Mouse (Mus musculus): ENCODE measurements around the gene Ctf2. TPM values are rescaled to one million over a fixed set of nuclear protein-coding genes. Genes with fewer than 3 reads are reported as not detected.
A peak's percentile ranks its signal among the peaks of the same experiment; 100 is the strongest.

The Ctf2 gene
- total RNA-seq, 1 experiment, result 0.71 TPM

- H3K36me3 ChIP-seq (ENCODE audit: control insufficient read depth, insufficient read depth, low read length, poor library complexity, severe bottlenecking), result peaks cover 26% of the 10 kb centered on the region
- H3K9me3 ChIP-seq (ENCODE audit: control insufficient read depth, insufficient read depth, low read depth, low read length), result no peaks in the 10 kb centered on the region
- H3K4me3 ChIP-seq (ENCODE audit: insufficient read depth in 1 of 2, low read depth in 1 of 2, low read length in 2 of 2, poor library complexity in 1 of 2, severe bottlenecking in 1 of 2), result peak overlapping the region; percentile 81 to 96
- peak; percentile 48; the same call in 1 of the 2 replicates for TF ChIP-seq HCFC1 (IDR thresholded peaks at IDR 0.05; ENCODE audit: borderline replicate concordance, insufficient read depth, low read length)
- peak; percentile 85 for TF ChIP-seq CHD2 (IDR thresholded peaks at IDR 0.05; ENCODE audit: low read depth, low read length)
- TF ChIP-seq MAFK (IDR thresholded peaks at IDR 0.05; ENCODE audit: insufficient read depth, low read depth, low read length), result no peak
- peaks cover 0 to 17% of the 10 kb centered on the region in 2 experiments; a peak in 2 of 4 replicates for H3K4me1 ChIP-seq (ENCODE audit: control insufficient read depth in 2 of 2, insufficient read depth in 2 of 2, low read length in 2 of 2, poor library complexity in 1 of 2)
- DNase-seq (ENCODE audit: low read depth, low spot score), result peak; percentile 99
- peak overlapping the region; percentile 95 for H3K9ac ChIP-seq (ENCODE audit: insufficient read depth, low read depth, low read length, poor library complexity, severe bottlenecking)
- in situ Hi-C loops (cut with MboI; ENCODE audit: low sequenced_read_pairs in 2 of 2, unreplicated experiment in 2 of 2), result no loop called here
- H3K27ac ChIP-seq (ENCODE audit: insufficient read depth, low read depth, low read length, poor library complexity, severe bottlenecking), result peak overlapping the region; percentile 91
Observed at GRCm38 (mm10) chr7:127768997-127769593, 37.1 kb upstream of the Ctf2 start.

- in situ Hi-C loops (cut with MboI; ENCODE audit: low sequenced_read_pairs in 2 of 2, unreplicated experiment in 2 of 2), result no loop called here
- H3K4me1 ChIP-seq (ENCODE audit: control insufficient read depth in 2 of 2, insufficient read depth in 2 of 2, low read length in 2 of 2, poor library complexity in 1 of 2), result peaks cover 0 to 17% of the 10 kb centered on the region in 2 experiments; a peak in 2 of 4 replicates
- no peak for TF ChIP-seq CHD2 (IDR thresholded peaks at IDR 0.05; ENCODE audit: low read depth, low read length)
- H3K9me3 ChIP-seq (ENCODE audit: control insufficient read depth, insufficient read depth, low read depth, low read length), result no peaks in the 10 kb centered on the region
- H3K36me3 ChIP-seq (ENCODE audit: control insufficient read depth, insufficient read depth, low read length, poor library complexity, severe bottlenecking), result peaks cover 24% of the 10 kb centered on the region
- peak overlapping the region in 1 of 2 experiments; percentile 42; a peak in 2 of 4 replicates for H3K4me3 ChIP-seq (ENCODE audit: insufficient read depth in 1 of 2, low read depth in 1 of 2, low read length in 2 of 2, poor library complexity in 1 of 2, severe bottlenecking in 1 of 2)
- H3K27ac ChIP-seq (ENCODE audit: insufficient read depth, low read depth, low read length, poor library complexity, severe bottlenecking), result peak overlapping the region; percentile 51
- H3K9ac ChIP-seq (ENCODE audit: insufficient read depth, low read depth, low read length, poor library complexity, severe bottlenecking), result no peak overlapping the region
- DNase-seq (ENCODE audit: low read depth, low spot score), result no peak
Observed at GRCm38 (mm10) chr7:127768346-127768996, 36.5 kb upstream of the Ctf2 start.

GRCm38 (mm10) chr7:127767671-127768345 lies 35.8 kb upstream of the Ctf2 start:
- in situ Hi-C loops (cut with MboI; ENCODE audit: low sequenced_read_pairs in 2 of 2, unreplicated experiment in 2 of 2), result no loop called here
- Histone ChIP-seq H3K9me3 (ENCODE audit: control insufficient read depth, insufficient read depth, low read depth, low read length) (no peaks in the 10 kb centered on the region), H3K36me3 (ENCODE audit: control insufficient read depth, insufficient read depth, low read length, poor library complexity, severe bottlenecking) (peaks cover 26% of the 10 kb centered on the region), H3K27ac (ENCODE audit: insufficient read depth, low read depth, low read length, poor library complexity, severe bottlenecking) (peak overlapping the region; percentile 59), H3K4me1 (ENCODE audit: control insufficient read depth in 2 of 2, insufficient read depth in 2 of 2, low read length in 2 of 2, poor library complexity in 1 of 2) (peaks cover 0 to 17% of the 10 kb centered on the region in 2 experiments; a peak in 2 of 4 replicates), H3K9ac (ENCODE audit: insufficient read depth, low read depth, low read length, poor library complexity, severe bottlenecking) (peak overlapping the region; percentile 57), H3K4me3 (ENCODE audit: insufficient read depth in 1 of 2, low read depth in 1 of 2, low read length in 2 of 2, poor library complexity in 1 of 2, severe bottlenecking in 1 of 2) (peak overlapping the region; percentile 10 to 42; a peak in 2 of 4 replicates)
- TF ChIP-seq ZC3H11A (IDR thresholded peaks at IDR 0.05; ENCODE audit: borderline replicate concordance, low read depth, low read length), result no peak
- TF ChIP-seq CHD2 (IDR thresholded peaks at IDR 0.05; ENCODE audit: low read depth, low read length), result no peak
- no peak for TF ChIP-seq MAFK (IDR thresholded peaks at IDR 0.05; ENCODE audit: insufficient read depth, low read depth, low read length)
- no peak for TF ChIP-seq ZNF384 (IDR thresholded peaks at IDR 0.05; ENCODE audit: low read depth, low read length)
- TF ChIP-seq HCFC1 (IDR thresholded peaks at IDR 0.05; ENCODE audit: borderline replicate concordance, insufficient read depth, low read length), result no peak
- DNase-seq (ENCODE audit: low read depth, low spot score), result no peak

- Histone ChIP-seq H3K4me3 (ENCODE audit: insufficient read depth in 1 of 2, low read depth in 1 of 2, low read length in 2 of 2, poor library complexity in 1 of 2, severe bottlenecking in 1 of 2) (peak overlapping the region in 1 of 2 experiments; percentile 42; a peak in 2 of 4 replicates), H3K36me3 (ENCODE audit: control insufficient read depth, insufficient read depth, low read length, poor library complexity, severe bottlenecking) (peaks cover 30% of the 10 kb centered on the region), H3K4me1 (ENCODE audit: control insufficient read depth in 2 of 2, insufficient read depth in 2 of 2, low read length in 2 of 2, poor library complexity in 1 of 2) (peaks cover 0 to 17% of the 10 kb centered on the region in 2 experiments; a peak in 2 of 4 replicates), H3K9ac (ENCODE audit: insufficient read depth, low read depth, low read length, poor library complexity, severe bottlenecking) (peak overlapping the region; percentile 57), H3K27ac (ENCODE audit: insufficient read depth, low read depth, low read length, poor library complexity, severe bottlenecking) (peak overlapping the region; percentile 59; the same call in 1 of the 2 replicates), H3K9me3 (ENCODE audit: control insufficient read depth, insufficient read depth, low read depth, low read length) (no peaks in the 10 kb centered on the region)
- in situ Hi-C loops (cut with MboI; ENCODE audit: low sequenced_read_pairs in 2 of 2, unreplicated experiment in 2 of 2), result no loop called here
- TF ChIP-seq ZNF384 (IDR thresholded peaks at IDR 0.05; ENCODE audit: low read depth, low read length) (no peak), ZC3H11A (IDR thresholded peaks at IDR 0.05; ENCODE audit: borderline replicate concordance, low read depth, low read length) (no peak), HCFC1 (IDR thresholded peaks at IDR 0.05; ENCODE audit: borderline replicate concordance, insufficient read depth, low read length) (no peak), CHD2 (IDR thresholded peaks at IDR 0.05; ENCODE audit: low read depth, low read length) (no peak), MAFK (IDR thresholded peaks at IDR 0.05; ENCODE audit: insufficient read depth, low read depth, low read length) (no peak)
- no peak for DNase-seq (ENCODE audit: low read depth, low spot score)
Observed at GRCm38 (mm10) chr7:127766851-127767609, 35.1 kb upstream of the Ctf2 start.
